Comparison of ENCODE assay signal across 15 mouse cellular contexts in the genomic region with DNA sequence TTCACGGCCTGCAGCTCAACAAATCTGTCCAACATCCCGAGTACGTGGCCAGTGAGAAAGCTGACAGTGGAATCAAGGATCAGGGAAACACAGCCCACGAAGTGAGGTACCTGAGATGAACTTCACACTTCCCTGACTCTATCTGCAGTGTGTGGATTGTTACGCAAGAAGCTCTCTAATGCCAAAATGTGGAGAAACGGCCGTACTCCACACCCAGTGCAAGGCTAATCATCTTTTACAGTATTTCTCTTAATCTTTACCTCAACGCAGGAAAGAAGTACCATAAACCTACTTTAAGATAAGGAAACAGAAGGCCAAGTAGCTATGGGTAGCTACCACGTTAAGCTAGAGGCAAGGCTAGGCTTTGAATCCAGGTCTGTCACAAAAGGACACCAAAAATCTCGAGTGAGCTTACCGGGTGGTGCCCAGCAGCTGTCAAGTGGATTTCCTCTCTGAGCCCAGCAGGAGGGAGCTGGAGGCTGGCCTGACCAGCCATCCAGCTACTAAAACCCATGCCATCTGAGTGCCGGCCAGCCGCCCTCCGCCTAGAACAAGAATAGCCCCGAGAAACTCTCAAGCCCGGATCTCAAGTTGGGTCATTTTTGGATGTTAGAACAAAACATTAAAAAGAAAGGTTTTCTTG. TPM values are rescaled to one million over a fixed set of nuclear protein-coding genes. Genes with fewer than 3 reads are reported as not detected.
DNase-seq lines count a peak whose midpoint lies in the region; ATAC-seq lines count a peak whose summit lies in the region.
"Had no signal": no experiment of that assay in that cellular context is flagged by ENCODE, and none has a peak within 500 bp of the region (broad histone marks: within the 10 kb centered on the region; RNA-seq: fewer than 3 reads in every experiment).

No protein-coding gene starts in this region.

- H3K27ac ChIP-seq in intestine, embryonic 16.5 days (ENCODE audit: low read length) = no peak overlapping the region
- H3K27ac ChIP-seq: hindbrain, embryonic 13.5 days had no signal

- H3K4me1 ChIP-seq in intestine, embryonic 16.5 days (ENCODE audit: control insufficient read depth, insufficient read depth, low read length) = peaks cover 13% of the 10 kb centered on the region; the same call in 1 of the 2 replicates
- H3K4me1 ChIP-seq: hindbrain, embryonic 13.5 days had no signal

- peak; percentile 11 to 35 for DNase-seq in layer of hippocampus, postnatal 14 days (ENCODE audit: low spot score in 2 of 2)
- DNase-seq in layer of hippocampus, adult 9-10 months (ENCODE audit: low spot score) = no peak
- DNase-seq in brain, adult 2 months (ENCODE audit: low read depth, low spot score) = peak; percentile 63
- peak; percentile 64 to 67 for DNase-seq in cerebellum, postnatal 36 days
- DNase-seq in spleen, adult 12 weeks (ENCODE audit: low spot score) = no peak
- no peak for DNase-seq in kidney, postnatal 36 days
- DNase-seq in spleen, postnatal 4 days (ENCODE audit: low spot score in 2 of 2) = no peak
- DNase-seq: kidney, postnatal 4 days; thymus, adult 18-20 months had no signal

- no peaks in the 10 kb centered on the region for H3K9me3 ChIP-seq in intestine, embryonic 16.5 days (ENCODE audit: control insufficient read depth, low read length)
- H3K9me3 ChIP-seq: hindbrain, embryonic 13.5 days had no signal

- H3K27me3 ChIP-seq in intestine, embryonic 16.5 days (replicated peaks; ENCODE audit: control insufficient read depth, insufficient read depth, low read length) = no peaks in the 10 kb centered on the region
- H3K27me3 ChIP-seq: hindbrain, embryonic 13.5 days had no signal

- no peak overlapping the region for H3K9ac ChIP-seq in intestine, embryonic 16.5 days (ENCODE audit: low read depth, low read length)
- H3K9ac ChIP-seq: hindbrain, embryonic 13.5 days had no signal

- ATAC-seq in intestine, embryonic 16.5 days = peak; percentile 88

- no peak overlapping the region for H3K4me3 ChIP-seq in intestine, embryonic 16.5 days (ENCODE audit: low read length)
- H3K4me3 ChIP-seq: hindbrain, embryonic 13.5 days had no signal

- H3K4me2 ChIP-seq in intestine, embryonic 16.5 days (ENCODE audit: low read depth, low read length) = no peak overlapping the region
- H3K4me2 ChIP-seq: hindbrain, embryonic 13.5 days had no signal

- peaks cover 5% of the 10 kb centered on the region; the same call in 1 of the 2 replicates for H3K36me3 ChIP-seq in intestine, embryonic 16.5 days (ENCODE audit: control insufficient read depth, insufficient read depth, low read length)

- WGBS in intestine, embryonic 16.5 days = 72% methylated on average over 16 of the region's 16 CpGs

RNA-seq across cellular contexts. Expression of gene Uqcc1, which starts 27.0 kb away (rescaled TPM):
- total RNA-seq in layer of hippocampus, postnatal 14 days (2021) = 10 to 100 TPM; 58.4 to 70.1 TPM
- polyA plus RNA-seq in intestine, embryonic 16.5 days (2015; fragmentation: Nextera tagmentation; extraction: Ambion mirVana) = 84.5 and 92.8 TPM in 2 replicates

RNA-seq across cellular contexts. Expression of gene Gm15557, which starts 37.4 kb away (rescaled TPM):
- not detected for total RNA-seq in layer of hippocampus, postnatal 14 days (2021)
- polyA plus RNA-seq in intestine, embryonic 16.5 days (2015; fragmentation: Nextera tagmentation; extraction: Ambion mirVana) = 0.18 TPM in 1 of 2 replicates, not detected in the other
- polyA plus RNA-seq: embryonic facial prominence, embryonic 14.5 days; frontal cortex, adult 2 months; lung, embryonic 16.5 days; small intestine, adult 2 months had no signal

RNA-seq across cellular contexts. Expression of gene Gdf5, which starts 42.1 kb away (rescaled TPM):
- under 1 TPM; 0.43 to 0.69 TPM for total RNA-seq in layer of hippocampus, postnatal 14 days (2021)
- 0.69 and 0.79 TPM in 2 replicates for polyA plus RNA-seq in intestine, embryonic 16.5 days (2015; fragmentation: Nextera tagmentation; extraction: Ambion mirVana)
- polyA plus RNA-seq: small intestine, adult 2 months had no signal

RNA-seq across cellular contexts. Expression of gene Cep250, which starts 53.1 kb away (rescaled TPM):
- total RNA-seq in layer of hippocampus, postnatal 14 days (2021) = 10 to 100 TPM; 18.0 to 19.3 TPM
- polyA plus RNA-seq in intestine, embryonic 16.5 days (2015; fragmentation: Nextera tagmentation; extraction: Ambion mirVana) = 11.1 and 12.7 TPM in 2 replicates

Comparison
In these comparisons a context has a peak if more than half of its experiments do, and no peak if none do; other contexts are left out.
1. DNase-seq: peak in layer of hippocampus, postnatal 14 days (2 of 2), brain, adult 2 months (single experiment) and cerebellum, postnatal 36 days (2 of 2); none in layer of hippocampus, adult 9-10 months (single experiment), spleen, adult 12 weeks (single experiment), kidney, postnatal 36 days (0 of 2) and spleen, postnatal 4 days (0 of 2).